Mouse (Mus musculus): ENCODE measurements around the gene Mbtps1.

- TF ChIP-seq CTCF (IDR thresholded peaks at IDR 0.05) (no peak), POLR2A (IDR thresholded peaks at IDR 0.05; ENCODE audit: insufficient read depth, low read depth, low read length) (no peak), EP300 (IDR thresholded peaks at IDR 0.05; ENCODE audit: insufficient read depth, low read depth, low read length) (no peak)
Measured at GRCm38 (mm10) chr8:119461356-119461755, 97.2 kb downstream of the Mbtps1 start.

All from heart, adult 2 months (tissue).